Mouse (Mus musculus) 3T3-L1 (cell line): ENCODE results near the gene Rapgefl1.
A peak's percentile ranks its signal among the peaks of the same experiment; 100 is the strongest.
"Not testable (repeated sequence)": the region's sequence is repeated elsewhere in the genome, so short reads cannot be mapped to it uniquely, and the experiment has no call there.

Source experiments
- DNase-seq: peaks from one replicate; pipeline ENCODE4 v3.0.0-alpha.2; 2015; ENCODE audit warnings: low read depth, low spot score

The Rapgefl1 gene

DNA sequence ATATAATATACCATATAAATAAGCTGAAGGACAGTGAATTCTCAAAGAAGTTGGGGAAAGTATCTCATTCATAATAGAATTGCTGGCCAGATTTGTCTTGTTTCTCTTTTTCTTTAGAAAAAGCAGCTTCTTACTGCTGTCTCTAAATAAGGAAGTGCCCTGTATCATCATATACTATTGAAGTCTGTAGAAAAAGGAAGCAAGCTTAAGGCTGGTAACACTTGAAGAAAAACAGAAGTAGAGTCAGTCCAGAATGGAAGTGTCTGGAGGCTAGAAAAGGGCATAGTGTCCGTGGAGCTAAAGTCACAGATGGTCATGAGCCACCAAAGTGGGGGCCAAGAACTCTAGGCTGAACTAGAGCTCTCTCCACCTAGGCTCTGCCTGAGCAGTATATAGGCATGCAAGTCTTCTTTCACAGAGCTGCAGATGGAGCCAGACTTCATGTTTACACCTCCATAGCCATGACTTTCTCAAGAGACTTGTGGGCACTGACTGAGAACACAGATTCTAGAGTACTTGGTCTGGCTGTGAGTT, 19.8 kb upstream of the Rapgefl1 start:
- no peak for DNase-seq

DNA sequence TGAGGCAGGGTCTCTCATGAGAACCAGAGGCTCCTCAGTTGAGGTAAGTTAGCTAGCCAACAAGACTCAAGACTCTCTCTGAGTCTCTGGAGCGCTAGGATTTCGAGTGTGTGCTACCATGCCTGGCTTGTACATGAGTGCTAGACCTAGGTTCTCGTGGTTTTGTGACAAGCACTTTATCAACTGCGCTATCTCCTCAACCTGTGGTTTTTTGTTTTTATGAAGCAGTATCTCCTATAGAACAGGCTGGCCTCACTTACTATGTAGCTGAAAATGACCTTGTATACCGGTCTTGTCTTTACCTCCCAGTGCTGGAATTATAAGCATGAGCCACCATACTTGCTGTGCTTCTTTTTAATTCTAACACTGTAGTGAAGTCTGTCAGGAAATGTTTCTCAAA, 15.6 kb upstream of the Rapgefl1 start:
- no peak for DNase-seq

DNA sequence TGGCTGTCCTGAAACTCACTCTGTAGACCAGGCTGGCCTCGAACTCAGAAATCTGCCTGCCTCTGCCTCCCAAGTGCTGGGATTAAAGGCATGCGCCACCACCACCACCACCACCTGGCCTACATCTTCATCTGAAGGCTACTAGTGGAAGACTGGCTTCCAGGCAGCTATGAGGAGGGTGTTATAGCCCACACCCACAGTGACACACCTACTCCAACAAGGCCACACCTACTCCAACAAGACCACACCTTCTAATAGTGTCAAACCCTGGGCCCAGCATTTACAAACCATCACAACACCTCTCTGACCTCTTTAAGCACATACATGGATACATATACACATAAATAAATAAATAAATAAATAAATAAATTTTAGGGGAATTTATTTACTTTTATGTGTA, 10.5 kb upstream of the Rapgefl1 start:
- DNase-seq: not testable (repeated sequence)

DNA sequence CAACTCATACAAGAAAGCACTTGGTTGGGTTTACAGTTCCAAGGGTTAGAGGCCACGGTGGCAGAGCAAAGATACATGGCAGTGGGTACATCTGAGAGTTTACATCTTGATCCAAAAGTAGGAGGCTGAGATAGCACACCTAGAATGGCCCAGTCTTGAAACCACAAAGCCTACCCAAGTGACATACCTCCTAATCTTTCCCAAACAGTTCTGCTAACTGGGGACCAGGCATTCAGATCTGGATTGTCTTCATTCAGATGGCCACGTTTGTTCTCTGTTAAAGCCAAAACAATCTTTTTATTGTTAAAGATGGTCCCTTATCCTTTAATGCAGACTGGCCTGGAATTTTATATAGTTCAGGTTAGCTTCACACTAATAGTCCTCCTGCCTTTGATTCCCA, 8.7 kb upstream of the Rapgefl1 start:
- DNase-seq: no peak

DNA sequence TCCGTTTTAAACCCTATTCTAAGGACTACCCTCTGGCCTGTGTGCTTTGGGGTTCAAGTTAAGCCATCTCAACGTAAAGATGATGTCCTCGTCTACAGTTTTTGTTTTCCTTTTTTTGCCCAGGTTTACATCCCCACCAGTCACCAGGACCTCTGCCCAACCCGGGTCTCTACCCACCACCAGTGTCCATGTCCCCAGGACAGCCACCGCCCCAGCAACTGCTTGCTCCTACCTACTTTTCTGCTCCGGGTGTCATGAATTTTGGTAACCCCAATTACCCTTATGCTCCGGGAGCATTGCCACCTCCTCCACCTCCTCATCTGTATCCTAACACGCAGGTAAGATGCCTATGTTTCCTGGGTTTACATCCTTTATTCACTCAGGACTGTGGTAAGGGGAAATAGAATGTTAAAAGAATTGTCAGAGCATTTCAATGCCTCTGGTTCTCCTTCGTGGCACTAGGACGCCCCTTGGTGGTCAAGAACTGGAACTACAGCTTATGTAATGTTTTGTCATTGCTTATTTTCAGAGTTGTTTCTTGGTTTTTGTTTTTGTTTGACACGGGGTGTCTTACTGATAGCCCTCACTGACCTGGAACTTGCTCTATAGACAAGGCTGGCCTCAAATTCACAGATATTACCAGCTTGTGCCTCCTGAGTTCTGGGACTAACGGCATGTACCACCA, 7.4 kb upstream of the Rapgefl1 start:
- DNase-seq: peak; percentile 64

DNA sequence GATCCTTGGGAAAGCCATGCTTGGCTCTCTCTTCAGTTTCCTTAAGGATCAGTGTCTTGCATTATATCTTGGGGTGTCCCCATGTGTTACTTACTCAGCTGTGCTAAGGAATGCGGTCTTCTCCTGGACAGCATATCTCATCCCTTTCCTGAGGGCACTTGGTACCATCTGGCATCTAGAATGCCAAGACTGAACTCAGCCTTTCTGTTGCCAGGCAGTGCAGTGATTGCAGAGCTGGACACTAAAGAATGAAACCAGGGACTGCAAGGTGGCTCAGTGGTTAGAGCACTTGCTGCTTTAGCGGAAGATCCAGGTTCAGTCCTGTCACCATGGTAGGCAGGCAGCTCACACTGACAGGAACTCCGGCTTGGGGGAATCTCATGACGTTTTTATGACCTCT, 6.7 kb upstream of the Rapgefl1 start:
- DNase-seq: no peak

DNA sequence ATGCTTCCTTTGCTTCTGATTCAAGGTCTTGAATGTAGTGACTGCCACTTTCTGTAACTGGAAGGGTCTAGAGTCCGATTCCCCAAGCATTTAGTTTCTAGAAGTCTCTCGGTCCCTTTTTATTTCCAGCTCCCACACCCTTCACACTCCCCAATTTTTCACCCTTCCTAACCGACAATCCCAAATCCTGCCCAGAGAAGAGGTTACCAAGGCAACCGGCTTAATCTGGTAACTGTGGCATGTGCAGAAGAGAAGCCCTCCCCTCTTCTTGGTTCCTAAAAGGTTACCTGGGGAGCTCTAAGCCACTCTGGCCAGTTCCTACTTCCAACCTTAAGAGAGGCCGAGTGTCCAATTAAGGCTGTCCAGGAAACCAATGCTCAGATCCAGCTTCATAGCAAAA, 1.3 kb upstream of the Rapgefl1 start:
- no peak for DNase-seq

DNA sequence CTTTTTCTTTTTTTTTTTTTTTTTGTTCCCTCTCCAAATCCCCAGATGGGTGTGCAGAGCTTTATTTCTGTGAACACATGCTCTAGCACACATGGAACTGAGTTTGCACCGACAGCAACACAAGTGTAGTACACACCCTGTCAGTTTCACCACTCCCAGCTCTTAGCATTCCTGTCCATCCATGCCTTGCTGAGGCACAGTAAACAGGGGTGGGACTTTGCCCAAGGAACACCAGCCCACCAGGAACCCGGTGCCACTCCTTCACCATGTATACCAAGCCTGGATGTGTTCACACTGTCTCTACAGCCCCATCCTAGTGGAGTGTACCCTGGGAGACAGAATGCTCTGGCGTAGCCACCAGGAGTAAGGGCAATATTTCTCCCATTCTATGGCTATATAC, 860 bp upstream of the Rapgefl1 start:
- DNase-seq: no peak

DNA sequence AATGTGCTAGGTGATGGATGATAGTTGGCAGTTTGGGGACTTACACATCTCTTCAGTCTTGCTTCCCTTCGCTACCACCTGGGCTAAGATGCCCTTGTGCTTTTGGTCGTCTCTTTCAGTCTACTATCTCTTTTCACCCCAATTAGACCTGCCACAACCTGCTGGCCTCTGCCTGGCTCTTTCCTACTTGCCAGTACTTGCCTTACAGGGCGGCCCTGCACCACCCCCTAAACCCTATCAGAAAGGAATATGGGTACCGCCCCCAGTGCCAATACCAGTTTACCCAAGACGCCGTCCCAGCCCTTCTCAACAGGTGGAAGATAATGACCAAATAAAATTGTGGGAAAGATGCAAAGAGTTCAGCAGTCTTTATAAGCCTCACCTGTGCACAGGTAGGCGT, 457 bp upstream of the Rapgefl1 start:
- DNase-seq: no peak

DNA sequence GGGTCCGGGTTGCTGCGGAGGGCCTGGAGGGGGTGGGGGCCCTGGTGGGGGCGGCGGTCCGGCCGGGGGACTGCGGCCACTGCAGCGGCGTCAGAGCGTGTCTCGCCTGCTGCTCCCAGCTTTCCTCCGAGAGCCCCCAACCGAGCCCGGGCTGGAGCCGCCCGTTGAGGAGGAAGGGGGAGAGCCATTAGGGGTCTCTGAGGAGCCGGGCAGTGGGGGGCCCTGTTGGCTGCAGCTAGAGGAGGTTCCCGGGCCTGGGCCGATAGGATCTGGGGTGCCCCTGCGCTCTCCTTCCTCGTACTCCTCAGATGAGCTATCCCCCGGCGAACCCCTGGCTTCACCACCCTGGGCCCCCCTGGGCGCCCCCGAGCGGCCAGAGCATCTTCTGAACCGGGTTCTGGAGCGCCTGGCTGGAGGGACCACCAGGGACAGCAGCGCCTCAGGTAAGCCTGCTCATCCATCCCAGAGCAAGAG, 683 bp downstream of the Rapgefl1 start:
- no peak for DNase-seq

DNA sequence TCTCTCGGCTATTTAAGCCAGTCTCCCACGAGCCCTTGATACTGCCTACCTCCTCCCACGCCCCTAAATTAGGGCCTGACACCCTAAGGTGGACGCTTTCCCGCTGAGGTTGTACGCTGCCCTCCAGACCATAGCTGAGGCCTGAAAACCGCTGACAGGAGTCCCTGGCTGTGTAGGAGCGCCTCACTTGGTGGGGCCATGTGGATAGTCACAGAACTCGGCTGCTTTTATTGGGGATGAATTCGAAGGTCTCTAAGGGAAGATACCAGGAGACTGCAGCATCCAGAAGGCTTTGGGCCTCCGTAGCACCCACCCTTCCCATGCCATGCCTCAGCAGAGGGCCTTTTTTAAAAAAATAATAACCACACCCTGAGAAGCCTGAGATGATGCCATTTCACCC, 1.3 kb downstream of the Rapgefl1 start:
- DNase-seq: no peak

DNA sequence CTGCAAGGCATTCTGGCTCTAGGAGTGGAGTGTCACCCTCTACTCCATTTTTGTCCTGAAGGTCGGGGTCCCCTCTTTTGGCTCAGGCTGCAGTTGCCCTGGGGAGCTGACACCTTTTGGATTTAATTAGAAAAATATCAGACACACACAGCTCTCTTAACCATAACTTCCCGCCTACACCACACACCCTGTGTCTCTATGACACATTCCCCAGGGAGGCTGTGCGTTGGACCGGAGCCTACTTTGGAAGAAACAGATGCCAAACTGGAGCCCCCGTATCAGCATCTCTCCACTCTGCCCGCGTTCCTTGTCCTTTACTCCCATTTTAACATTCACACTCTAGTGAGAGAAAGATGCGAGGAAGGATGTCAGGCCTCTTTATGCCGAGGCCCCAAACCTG, 1.9 kb downstream of the Rapgefl1 start:
- no peak for DNase-seq

DNA sequence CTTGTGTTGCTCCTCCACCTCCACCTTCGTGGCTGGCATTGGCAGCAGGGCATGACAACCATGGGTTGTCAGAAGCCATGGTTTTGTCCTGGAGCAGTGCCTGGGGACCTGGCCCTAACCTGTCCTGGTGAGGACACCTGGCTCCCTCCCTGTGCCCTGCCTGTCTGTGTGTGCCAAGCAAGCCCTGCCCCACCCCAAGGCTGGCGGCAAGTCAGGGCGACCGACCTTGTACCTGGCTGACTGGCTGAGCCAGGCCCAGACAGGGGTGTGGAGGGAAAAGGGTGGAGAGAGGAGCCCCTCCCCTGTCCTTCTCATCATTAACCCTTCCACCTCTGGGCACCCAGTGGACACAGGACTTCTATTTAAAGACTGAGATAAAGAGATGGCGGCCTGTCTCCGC, 2.8 kb downstream of the Rapgefl1 start:
- no peak for DNase-seq

DNA sequence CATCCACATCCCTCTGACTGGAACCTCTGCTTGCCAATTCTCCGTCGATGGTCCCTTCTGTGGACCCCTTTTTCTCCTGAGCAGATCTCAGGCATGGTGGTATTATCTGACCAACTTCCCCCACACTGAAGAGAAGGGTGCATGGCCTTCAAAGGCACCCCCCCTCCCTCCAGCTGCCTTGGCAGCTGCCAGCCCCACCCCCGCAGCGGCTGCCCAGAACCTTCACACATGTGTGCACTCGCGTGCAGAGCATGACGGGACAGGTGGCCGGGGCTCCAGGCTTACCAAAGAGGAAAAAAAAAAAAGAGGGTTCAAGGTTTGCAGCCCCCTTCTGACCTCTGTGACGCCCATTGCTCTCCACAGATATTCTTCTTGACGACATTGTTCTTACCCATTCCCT, 3.3 kb downstream of the Rapgefl1 start:
- no peak for DNase-seq

DNA sequence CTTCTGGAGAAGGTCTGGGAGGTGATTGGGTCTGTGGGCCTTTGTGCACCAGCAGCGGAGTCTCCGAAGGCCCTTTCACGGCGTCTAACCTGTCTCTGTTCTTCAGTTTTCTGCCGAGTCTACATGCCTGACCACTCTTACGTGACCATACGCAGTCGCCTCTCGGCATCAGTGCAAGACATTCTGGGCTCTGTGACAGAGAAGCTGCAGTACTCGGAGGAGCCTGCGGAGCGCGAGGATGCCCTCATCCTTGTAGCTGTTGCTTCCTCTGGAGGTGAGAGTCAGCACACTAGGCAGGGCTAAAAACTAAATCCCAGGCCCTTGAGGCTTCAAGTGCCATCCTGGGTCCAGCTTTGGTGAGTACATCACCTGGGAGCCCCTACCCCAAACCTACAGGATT, 9.4 kb downstream of the Rapgefl1 start:
- DNase-seq: no peak

DNA sequence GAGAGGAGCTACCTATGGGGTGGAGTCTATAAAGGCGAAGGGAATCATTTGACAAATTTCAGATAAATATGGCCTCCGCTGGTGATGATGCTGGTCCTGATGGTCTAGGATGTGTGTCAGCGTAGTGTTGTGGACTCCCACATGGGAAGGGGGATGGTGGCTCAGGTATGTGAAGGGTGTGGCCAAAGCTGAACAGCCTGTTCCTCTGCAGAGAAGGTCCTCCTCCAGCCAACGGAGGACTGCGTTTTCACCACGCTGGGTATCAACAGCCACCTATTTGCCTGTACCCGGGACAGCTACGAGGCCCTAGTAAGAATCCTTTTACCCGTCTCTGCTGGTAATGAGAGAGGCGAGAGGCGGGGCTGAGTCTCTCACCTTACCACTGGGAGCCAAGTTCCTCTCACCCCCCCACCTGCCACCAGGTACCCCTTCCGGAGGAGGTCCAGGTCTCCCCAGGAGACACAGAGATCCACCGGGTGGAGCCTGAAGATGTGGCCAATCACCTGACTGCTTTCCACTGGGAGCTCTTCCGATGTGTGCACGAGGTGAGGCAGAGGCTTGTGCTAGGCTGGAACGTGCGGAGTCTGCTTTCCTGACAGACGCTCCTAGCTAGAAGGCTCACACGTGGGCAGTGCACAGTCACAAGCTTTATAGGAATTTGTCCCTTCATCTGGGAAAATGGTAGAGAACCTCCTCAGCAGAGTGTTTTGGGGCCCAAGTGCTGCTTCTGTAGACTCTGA, 10.4 kb downstream of the Rapgefl1 start:
- no peak for DNase-seq

DNA sequence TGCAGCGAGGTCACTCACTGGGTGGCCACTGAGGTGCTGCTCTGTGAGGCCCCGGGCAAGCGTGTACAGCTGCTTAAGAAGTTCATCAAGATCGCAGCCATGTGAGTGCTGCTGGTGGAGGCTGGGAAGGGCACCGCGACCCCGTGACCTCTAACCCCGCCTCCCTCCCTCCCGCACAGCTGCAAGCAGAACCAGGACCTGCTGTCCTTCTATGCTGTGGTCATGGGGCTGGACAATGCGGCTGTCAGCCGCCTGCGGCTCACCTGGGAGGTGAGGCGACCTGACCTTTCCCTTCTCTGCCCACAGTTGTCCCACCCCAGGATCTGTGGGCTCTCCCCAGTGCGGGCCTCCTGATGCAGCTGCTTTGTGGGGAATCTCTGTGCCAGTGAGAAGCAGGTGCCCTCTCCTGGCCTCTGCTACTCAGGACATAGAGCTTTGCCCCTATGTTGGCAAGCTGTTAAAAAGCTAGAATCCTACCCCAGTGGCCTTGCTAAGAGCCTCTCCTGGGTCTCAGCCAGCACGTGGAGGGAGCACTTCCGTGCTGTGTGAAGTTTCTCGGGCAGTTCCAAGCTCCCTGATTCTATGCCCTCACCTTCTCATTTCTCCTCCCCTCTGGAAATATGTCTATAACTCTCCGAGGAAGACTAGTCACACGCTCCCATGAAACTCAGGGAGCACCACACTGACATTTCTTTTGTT, 12.8 kb downstream of the Rapgefl1 start:
- no peak for DNase-seq

DNA sequence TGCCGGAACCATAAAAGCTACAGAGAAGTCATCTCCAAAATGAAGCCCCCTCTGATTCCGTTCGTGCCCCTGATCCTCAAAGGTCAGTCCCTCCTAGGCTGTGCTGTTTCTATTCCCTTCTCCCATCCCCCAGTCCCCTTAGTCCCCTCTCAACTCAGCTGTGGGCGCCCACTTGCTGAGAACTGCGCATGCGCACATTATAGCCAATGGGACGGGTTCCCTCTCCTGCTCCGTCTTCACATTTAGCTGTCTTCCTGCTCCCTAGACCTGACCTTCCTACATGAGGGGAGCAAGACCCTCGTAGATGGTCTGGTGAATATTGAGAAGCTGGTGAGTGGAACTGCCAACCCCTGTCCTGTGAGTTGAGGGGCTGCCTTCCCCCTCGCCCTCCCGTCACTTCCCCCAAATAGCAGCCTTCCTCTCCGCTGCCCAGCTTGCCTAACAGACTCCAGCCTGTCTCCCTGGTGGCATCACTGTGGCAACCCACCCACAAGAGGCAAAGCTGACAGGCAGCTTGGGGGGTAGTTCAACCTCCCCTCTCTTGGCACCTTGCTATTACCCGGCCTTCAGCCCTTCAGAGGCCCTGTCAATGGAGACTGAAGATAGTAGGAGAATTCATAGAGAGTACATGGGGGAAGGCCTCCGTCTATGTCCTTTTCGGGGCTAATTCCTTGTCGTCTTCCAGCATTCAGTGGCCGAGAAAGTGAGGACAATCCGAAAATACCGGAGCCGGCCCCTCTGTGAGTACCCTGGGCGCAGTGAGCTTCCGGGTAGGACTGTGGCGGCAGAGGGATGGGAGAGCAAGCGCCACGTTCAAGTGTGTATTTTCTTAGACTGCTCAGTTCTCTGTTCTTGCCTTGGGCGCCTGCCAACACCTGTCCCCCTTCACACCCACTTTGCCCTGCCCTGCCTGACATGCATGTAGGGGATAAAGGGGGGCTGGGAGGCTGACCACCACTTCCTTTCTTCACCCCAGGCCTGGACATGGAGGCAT, 13.8 kb downstream of the Rapgefl1 start:
- no peak for DNase-seq

DNA sequence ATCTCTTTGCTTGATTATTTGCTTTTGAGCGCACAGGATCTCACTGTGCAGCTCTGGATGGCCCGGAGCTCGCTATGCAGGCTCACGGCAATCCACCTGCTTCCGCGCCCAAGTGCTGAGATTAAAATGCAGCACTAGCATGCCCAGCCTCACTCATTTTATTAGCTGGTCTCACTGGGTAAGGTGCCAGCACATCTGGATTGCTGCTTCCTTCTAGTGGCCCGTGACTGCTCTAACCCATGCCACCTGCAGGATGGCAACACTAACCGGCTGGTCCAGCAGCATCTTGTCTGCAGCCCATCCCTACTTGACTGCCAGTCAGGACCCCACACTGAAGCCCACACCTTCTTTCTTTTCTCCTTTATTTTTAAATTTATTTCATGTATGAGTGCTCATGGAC, 17.5 kb downstream of the Rapgefl1 start:
- DNase-seq: no peak

DNA sequence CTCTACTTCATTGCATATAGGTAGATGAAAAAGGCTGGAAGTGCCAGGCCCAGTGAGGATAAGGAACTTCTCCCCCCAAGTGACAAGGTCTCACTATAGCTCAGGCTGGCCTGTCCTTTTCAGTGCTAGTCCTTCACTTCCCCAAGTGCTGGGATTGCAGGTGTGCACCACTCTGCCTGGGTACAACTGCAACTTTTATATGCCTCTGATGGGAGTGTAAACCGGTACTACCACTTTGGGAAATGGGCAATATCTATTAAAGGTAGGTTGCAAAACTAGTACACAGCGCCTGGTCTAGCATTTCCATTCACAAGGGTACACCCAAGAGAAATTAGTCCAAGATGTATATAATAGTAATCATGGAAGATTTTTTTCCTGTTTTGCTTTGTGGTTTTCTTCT, 18.1 kb downstream of the Rapgefl1 start:
- DNase-seq: no peak
